Mouse (Mus musculus): Measurements from ENCODE around the gene Hbq1b. TPM values are rescaled to one million over a fixed set of nuclear protein-coding genes. Genes with fewer than 3 reads are reported as not detected.

The Hbq1b gene
- polyA plus RNA-seq, 1 experiment from 2014 or later, result 3.3 TPM

GRCm38 (mm10) chr11:32266776-32267175 is 20.0 kb upstream of the Hbq1b start:
- Histone ChIP-seq H3K27ac (ENCODE audit: low read length) (peak overlapping the region; percentile 96), H3K4me2 (ENCODE audit: low read length) (peak overlapping the region; percentile 72), H3K4me1 (replicated peaks; ENCODE audit: control insufficient read depth, insufficient read depth, low read length) (peaks cover 16% of the 10 kb centered on the region), H3K4me3 (replicated peaks; ENCODE audit: low read length) (peak overlapping the region; percentile 82), H3K36me3 (ENCODE audit: control insufficient read depth, insufficient read depth) (no peaks in the 10 kb centered on the region), H3K27me3 (replicated peaks; ENCODE audit: control insufficient read depth, insufficient read depth, low read length) (no peaks in the 10 kb centered on the region), H3K9ac (replicated peaks; ENCODE audit: low read depth, low read length) (peak overlapping the region; percentile 95), H3K9me3 (ENCODE audit: control insufficient read depth, low read length) (no peaks in the 10 kb centered on the region)
- no peak for ATAC-seq
- 23% methylated on average over 6 of the region's 6 CpGs for WGBS

- under 1% methylated on average over 54 of the region's 54 CpGs for WGBS
- Histone ChIP-seq H3K4me3 (replicated peaks; ENCODE audit: low read length) (peak within 1 kb of the TSS; percentile 82), H3K9ac (replicated peaks; ENCODE audit: low read depth, low read length) (peak within 1 kb of the TSS; percentile 95), H3K27me3 (replicated peaks; ENCODE audit: control insufficient read depth, insufficient read depth, low read length) (no peaks in the 10 kb centered on the region), H3K27ac (ENCODE audit: low read length) (peak within 1 kb of the TSS; percentile 96), H3K4me2 (ENCODE audit: low read length) (peak within 1 kb of the TSS; percentile 72), H3K36me3 (ENCODE audit: control insufficient read depth, insufficient read depth) (no peaks in the 10 kb centered on the region), H3K4me1 (replicated peaks; ENCODE audit: control insufficient read depth, insufficient read depth, low read length) (peaks cover 16% of the 10 kb centered on the region), H3K9me3 (ENCODE audit: control insufficient read depth, low read length) (no peaks in the 10 kb centered on the region)
- peak; percentile 100 for ATAC-seq
These were observed 19.4 kb upstream of the Hbq1b start, which contains the start of gene Nprl3 for GRCm38 (mm10) chr11:32267188-32267884. Nprl3 (minus strand) TSS chr11:32267707.

GRCm38 (mm10) chr11:32267964-32268363 is 18.8 kb upstream of the Hbq1b start:
- H3K27ac ChIP-seq (ENCODE audit: low read length), result peak overlapping the region; percentile 9; the same call in 1 of the 2 replicates
- peaks cover 16% of the 10 kb centered on the region for H3K4me1 ChIP-seq (replicated peaks; ENCODE audit: control insufficient read depth, insufficient read depth, low read length)
- H3K36me3 ChIP-seq (ENCODE audit: control insufficient read depth, insufficient read depth), result no peaks in the 10 kb centered on the region
- H3K4me2 ChIP-seq (ENCODE audit: low read length), result peak overlapping the region; percentile 61
- H3K9me3 ChIP-seq (ENCODE audit: control insufficient read depth, low read length), result no peaks in the 10 kb centered on the region
- ATAC-seq, result peak; percentile 11; the same call in 1 of the 2 replicates
- peak overlapping the region; percentile 47 for H3K9ac ChIP-seq (replicated peaks; ENCODE audit: low read depth, low read length)
- WGBS, result 20% methylated on average over 5 of the region's 5 CpGs
- H3K27me3 ChIP-seq (replicated peaks; ENCODE audit: control insufficient read depth, insufficient read depth, low read length), result no peaks in the 10 kb centered on the region
- peak overlapping the region; percentile 82 for H3K4me3 ChIP-seq (replicated peaks; ENCODE audit: low read length)

GRCm38 (mm10) chr11:32268952-32269351 is 17.8 kb upstream of the Hbq1b start:
- no peaks in the 10 kb centered on the region for H3K36me3 ChIP-seq (ENCODE audit: control insufficient read depth, insufficient read depth)
- no peak overlapping the region for H3K4me2 ChIP-seq (ENCODE audit: low read length)
- H3K9ac ChIP-seq (replicated peaks; ENCODE audit: low read depth, low read length), result no peak overlapping the region
- peaks cover 16% of the 10 kb centered on the region for H3K4me1 ChIP-seq (replicated peaks; ENCODE audit: control insufficient read depth, insufficient read depth, low read length)
- H3K27ac ChIP-seq (ENCODE audit: low read length), result no peak overlapping the region
- H3K27me3 ChIP-seq (replicated peaks; ENCODE audit: control insufficient read depth, insufficient read depth, low read length), result no peaks in the 10 kb centered on the region
- no peaks in the 10 kb centered on the region for H3K9me3 ChIP-seq (ENCODE audit: control insufficient read depth, low read length)
- 83% methylated on average over 5 of the region's 5 CpGs for WGBS
- H3K4me3 ChIP-seq (replicated peaks; ENCODE audit: low read length), result no peak overlapping the region
- no peak for ATAC-seq

- H3K4me3 ChIP-seq (replicated peaks; ENCODE audit: low read length), result no peak overlapping the region
- H3K9ac ChIP-seq (replicated peaks; ENCODE audit: low read depth, low read length), result no peak overlapping the region
- H3K9me3 ChIP-seq (ENCODE audit: control insufficient read depth, low read length), result no peaks in the 10 kb centered on the region
- WGBS, result 50% methylated on average over 4 of the region's 4 CpGs
- peaks cover 10% of the 10 kb centered on the region for H3K4me1 ChIP-seq (replicated peaks; ENCODE audit: control insufficient read depth, insufficient read depth, low read length)
- no peak overlapping the region for H3K4me2 ChIP-seq (ENCODE audit: low read length)
- ATAC-seq, result no peak
- H3K27me3 ChIP-seq (replicated peaks; ENCODE audit: control insufficient read depth, insufficient read depth, low read length), result no peaks in the 10 kb centered on the region
- H3K36me3 ChIP-seq (ENCODE audit: control insufficient read depth, insufficient read depth), result no peaks in the 10 kb centered on the region
- H3K27ac ChIP-seq (ENCODE audit: low read length), result no peak overlapping the region
These were observed 15.6 kb upstream of the Hbq1b start for GRCm38 (mm10) chr11:32271178-32271577.

GRCm38 (mm10) chr11:32276347-32276746 is 10.4 kb upstream of the Hbq1b start, which contains the start of gene Hba-x:
Hba-x (plus strand) TSS chr11:32276400.
- ATAC-seq, result no peak
- Histone ChIP-seq H3K9me3 (ENCODE audit: control insufficient read depth, low read length) (no peaks in the 10 kb centered on the region), H3K4me1 (replicated peaks; ENCODE audit: control insufficient read depth, insufficient read depth, low read length) (peaks cover 3% of the 10 kb centered on the region; the same call in 1 of the 2 replicates), H3K36me3 (ENCODE audit: control insufficient read depth, insufficient read depth) (no peaks in the 10 kb centered on the region), H3K4me3 (replicated peaks; ENCODE audit: low read length) (no peak within 1 kb of the TSS), H3K4me2 (ENCODE audit: low read length) (no peak within 1 kb of the TSS), H3K27me3 (replicated peaks; ENCODE audit: control insufficient read depth, insufficient read depth, low read length) (no peaks in the 10 kb centered on the region), H3K27ac (ENCODE audit: low read length) (no peak within 1 kb of the TSS), H3K9ac (replicated peaks; ENCODE audit: low read depth, low read length) (no peak within 1 kb of the TSS)
- 80% methylated on average over 3 of the region's 3 CpGs for WGBS

- no peak overlapping the region for H3K27ac ChIP-seq (ENCODE audit: low read length)
- H3K36me3 ChIP-seq (ENCODE audit: control insufficient read depth, insufficient read depth), result no peaks in the 10 kb centered on the region
- no peak overlapping the region for H3K4me3 ChIP-seq (replicated peaks; ENCODE audit: low read length)
- no peak for ATAC-seq
- H3K9me3 ChIP-seq (ENCODE audit: control insufficient read depth, low read length), result no peaks in the 10 kb centered on the region
- 82% methylated on average over 21 of the region's 21 CpGs for WGBS
- no peak overlapping the region for H3K4me2 ChIP-seq (ENCODE audit: low read length)
- H3K4me1 ChIP-seq (replicated peaks; ENCODE audit: control insufficient read depth, insufficient read depth, low read length), result peaks cover 3% of the 10 kb centered on the region; the same call in 1 of the 2 replicates
- no peak overlapping the region for H3K9ac ChIP-seq (replicated peaks; ENCODE audit: low read depth, low read length)
- H3K27me3 ChIP-seq (replicated peaks; ENCODE audit: control insufficient read depth, insufficient read depth, low read length), result no peaks in the 10 kb centered on the region
These were observed 8.9 kb upstream of the Hbq1b start for GRCm38 (mm10) chr11:32277736-32278457.

GRCm38 (mm10) chr11:32278458-32278957 is 8.3 kb upstream of the Hbq1b start:
- ATAC-seq, result no peak
- Histone ChIP-seq H3K9me3 (ENCODE audit: control insufficient read depth, low read length) (no peaks in the 10 kb centered on the region), H3K4me1 (replicated peaks; ENCODE audit: control insufficient read depth, insufficient read depth, low read length) (peaks cover 3% of the 10 kb centered on the region; the same call in 1 of the 2 replicates), H3K9ac (replicated peaks; ENCODE audit: low read depth, low read length) (no peak overlapping the region), H3K36me3 (ENCODE audit: control insufficient read depth, insufficient read depth) (no peaks in the 10 kb centered on the region), H3K27ac (ENCODE audit: low read length) (no peak overlapping the region), H3K27me3 (replicated peaks; ENCODE audit: control insufficient read depth, insufficient read depth, low read length) (no peaks in the 10 kb centered on the region), H3K4me3 (replicated peaks; ENCODE audit: low read length) (no peak overlapping the region), H3K4me2 (ENCODE audit: low read length) (no peak overlapping the region)
- 82% methylated on average over 12 of the region's 12 CpGs for WGBS

- ATAC-seq, result no peak
These were observed 6.1 kb upstream of the Hbq1b start for GRCm38 (mm10) chr11:32280646-32281045.

More at GRCm38 (mm10) chr11:32280646-32281045, 6.1 kb upstream of the Hbq1b start:
- no peaks in the 10 kb centered on the region for H3K9me3 ChIP-seq (ENCODE audit: control insufficient read depth, low read length)
- no peak overlapping the region for H3K9ac ChIP-seq (replicated peaks; ENCODE audit: low read depth, low read length)
- H3K36me3 ChIP-seq (ENCODE audit: control insufficient read depth, insufficient read depth), result no peaks in the 10 kb centered on the region
- H3K4me2 ChIP-seq (ENCODE audit: low read length), result no peak overlapping the region
- WGBS, result 75% methylated on average over 2 of the region's 2 CpGs
- peaks cover 3% of the 10 kb centered on the region; the same call in 1 of the 2 replicates for H3K4me1 ChIP-seq (replicated peaks; ENCODE audit: control insufficient read depth, insufficient read depth, low read length)
- no peak overlapping the region for H3K27ac ChIP-seq (ENCODE audit: low read length)
- no peak overlapping the region for H3K4me3 ChIP-seq (replicated peaks; ENCODE audit: low read length)
- H3K27me3 ChIP-seq (replicated peaks; ENCODE audit: control insufficient read depth, insufficient read depth, low read length), result no peaks in the 10 kb centered on the region

Data from forebrain, embryonic 16.5 days (tissue).